Mouse (Mus musculus) adrenal gland, postnatal 10 days (tissue): Measurements from ENCODE around the gene Fam129c. TPM values are rescaled to one million over a fixed set of nuclear protein-coding genes. Genes with fewer than 3 reads are reported as not detected.

ENCODE experiments used
- DNase-seq: peaks from one replicate; pipeline ENCODE4 v3.0.0; 2021; ENCODE audit warnings: mixed read lengths
- total RNA-seq, 2 experiments: library from RNA; stranded (reverse); gene quantifications; 2 replicates each; pipeline ENCODE4 v1.2.3; 2021

Fam129c gene
- total RNA-seq, 2 experiments from 2014 or later, result 3.9 to 4.2 TPM

DNA sequence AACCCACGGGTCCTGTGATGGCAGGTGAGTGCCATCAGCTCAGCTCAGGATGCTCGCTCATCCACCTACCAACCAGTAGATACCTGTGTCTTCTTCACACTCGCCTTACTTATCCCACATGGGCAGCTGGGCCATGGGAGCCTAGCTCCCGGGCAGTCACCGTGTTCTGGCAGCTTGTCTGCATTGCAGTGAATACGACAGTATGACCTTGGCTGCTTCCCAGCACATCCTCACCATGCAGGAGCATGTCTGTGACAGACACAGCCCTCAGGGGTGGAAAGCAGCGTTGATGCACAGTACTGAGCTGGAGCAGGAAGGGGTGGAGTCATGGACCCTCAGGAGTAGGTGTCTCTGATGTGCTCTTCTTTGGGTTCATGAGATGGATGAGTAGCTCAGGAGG lies 23.0 kb upstream of the Fam129c start:
- DNase-seq, result peak; percentile 73

DNA sequence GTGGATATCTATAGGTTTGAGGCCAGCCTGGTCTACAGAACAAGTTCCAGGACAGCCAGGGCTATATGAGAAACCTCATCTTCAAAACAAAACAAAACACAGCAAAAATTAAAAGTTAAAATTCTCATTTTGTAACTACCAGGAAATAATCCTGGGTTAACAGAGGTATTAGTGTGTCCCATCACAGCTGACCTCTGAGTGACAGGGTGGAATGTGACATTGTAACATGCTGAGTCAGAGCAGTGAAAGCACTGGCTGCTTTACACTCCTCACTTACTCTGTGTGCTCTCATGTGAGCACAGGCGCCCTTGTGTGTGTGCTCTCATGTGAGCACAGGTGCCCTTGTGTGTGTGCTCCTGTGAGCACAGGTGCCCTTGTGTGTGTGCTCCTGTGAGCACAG lies 22.4 kb upstream of the Fam129c start:
- DNase-seq, result no peak

DNA sequence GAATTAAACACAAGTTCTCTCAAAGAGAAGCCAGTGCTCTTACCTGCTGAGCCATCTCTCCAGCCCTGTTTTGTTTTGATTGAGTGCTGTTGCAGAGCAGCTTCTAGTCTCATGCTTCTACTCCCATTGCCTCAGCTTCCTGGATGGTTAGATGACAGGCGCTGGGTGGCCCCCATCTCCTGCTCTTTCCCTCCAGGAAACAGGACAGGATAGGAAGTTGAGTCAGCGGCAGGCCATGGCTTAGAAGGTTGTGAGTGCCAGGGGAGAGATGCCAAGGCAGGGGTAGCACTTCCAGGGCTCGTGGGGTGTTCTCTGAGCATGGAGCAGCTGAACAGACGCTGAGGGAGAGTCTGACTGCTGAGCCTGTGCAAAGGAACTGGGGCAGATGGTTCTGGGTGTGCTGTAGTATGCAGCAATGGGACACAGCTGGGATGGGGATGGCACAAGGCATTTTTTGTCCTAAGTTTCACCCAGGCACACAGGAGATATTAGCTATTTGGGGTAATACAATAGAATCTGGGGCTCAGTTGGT lies 19.5 kb upstream of the Fam129c start:
- no peak for DNase-seq

DNA sequence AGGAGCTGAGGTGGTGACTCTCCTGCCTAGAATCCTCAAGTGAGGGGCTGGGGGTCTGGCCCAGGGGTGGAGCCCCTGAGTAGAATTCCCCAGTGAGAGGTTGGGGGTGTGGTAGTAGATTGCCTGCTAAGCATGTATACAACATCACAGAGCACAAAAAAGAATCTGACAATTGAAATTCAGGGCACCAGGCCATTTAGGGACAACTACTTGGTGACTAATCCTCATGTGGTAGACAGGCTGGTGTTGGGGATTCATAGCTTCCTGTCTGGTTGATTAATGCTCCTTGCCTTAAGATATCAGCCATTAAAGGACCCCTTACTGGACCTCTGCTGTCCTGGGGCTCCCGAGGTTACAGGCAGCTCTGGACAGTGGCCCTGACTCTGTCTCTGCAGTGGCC lies 18.4 kb upstream of the Fam129c start:
- no peak for DNase-seq

DNA sequence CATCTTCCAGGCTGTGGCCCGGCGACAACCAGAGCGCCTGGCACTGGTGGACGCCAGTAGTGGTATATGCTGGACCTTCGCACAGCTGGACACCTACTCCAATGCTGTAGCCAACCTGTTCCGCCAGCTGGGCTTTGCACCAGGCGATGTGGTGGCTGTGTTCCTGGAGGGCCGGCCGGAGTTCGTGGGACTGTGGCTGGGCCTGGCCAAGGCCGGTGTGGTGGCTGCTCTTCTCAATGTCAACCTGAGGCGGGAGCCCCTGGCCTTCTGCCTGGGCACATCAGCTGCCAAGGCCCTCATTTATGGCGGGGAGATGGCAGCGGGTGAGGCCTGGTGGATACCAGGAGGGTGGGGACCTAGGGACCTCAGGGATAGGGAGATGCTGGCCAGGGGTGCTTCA lies 18.0 kb upstream of the Fam129c start:
- DNase-seq, result peak; percentile 83

DNA sequence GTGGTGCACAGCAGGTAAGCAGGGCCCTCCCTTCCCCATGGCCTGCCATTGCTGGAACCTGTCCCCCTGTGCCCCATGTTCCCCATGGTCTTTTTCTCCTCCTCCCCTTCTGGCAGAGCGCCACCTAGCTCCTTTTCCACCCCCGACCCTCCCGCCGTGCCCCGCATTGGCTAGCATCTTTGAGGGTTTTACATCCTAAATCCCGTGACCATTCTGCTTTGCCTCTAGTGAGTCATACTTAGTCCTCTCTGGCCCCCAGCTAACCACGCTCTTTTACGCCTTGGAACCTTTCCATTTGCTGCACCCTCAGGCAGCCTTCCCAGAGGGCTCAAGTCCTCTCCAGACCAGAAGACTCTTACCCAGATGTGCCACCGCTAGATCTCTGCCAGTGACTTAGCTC lies 17.2 kb upstream of the Fam129c start:
- DNase-seq, result no peak

DNA sequence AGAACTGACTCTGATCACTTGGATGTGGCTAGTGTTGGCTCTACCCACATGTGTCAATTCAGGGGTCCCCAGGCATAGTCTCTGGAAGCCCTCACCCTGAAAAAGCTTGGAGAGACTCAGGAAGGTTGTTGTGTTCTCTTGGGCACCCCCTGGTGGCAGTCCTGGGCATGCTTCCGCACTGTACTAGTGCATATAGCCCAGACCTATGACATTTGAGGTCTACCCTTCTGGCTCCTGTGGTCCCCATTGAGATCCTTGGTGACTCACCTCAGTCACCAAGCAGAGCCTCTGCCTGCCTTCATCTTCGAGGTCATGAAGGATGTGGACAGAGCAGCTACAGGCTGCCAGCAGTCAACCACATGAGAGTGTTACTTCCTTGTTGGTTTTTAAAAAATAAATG lies 10.6 kb upstream of the Fam129c start:
- DNase-seq, result peak; percentile 68

DNA sequence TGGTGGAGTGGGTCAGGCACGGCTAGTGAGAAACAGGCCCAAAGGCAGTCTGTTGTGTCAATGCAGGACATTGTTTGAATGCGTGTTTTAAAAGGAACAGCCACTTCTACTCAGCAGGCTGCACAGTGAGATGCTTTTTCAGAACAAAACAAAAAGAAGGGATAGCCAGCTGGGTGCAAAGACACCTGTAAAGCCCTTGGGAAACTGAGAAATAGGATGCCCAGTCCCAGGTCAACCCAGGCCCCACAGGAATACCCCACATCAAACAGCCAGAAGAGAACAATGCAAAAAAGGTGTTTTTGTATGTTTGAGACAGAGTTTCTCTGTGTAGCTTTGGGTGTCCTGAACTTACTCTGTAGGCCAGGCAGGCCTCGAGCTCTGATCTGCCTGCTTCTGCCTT lies 8.7 kb upstream of the Fam129c start:
- DNase-seq, result no peak

DNA sequence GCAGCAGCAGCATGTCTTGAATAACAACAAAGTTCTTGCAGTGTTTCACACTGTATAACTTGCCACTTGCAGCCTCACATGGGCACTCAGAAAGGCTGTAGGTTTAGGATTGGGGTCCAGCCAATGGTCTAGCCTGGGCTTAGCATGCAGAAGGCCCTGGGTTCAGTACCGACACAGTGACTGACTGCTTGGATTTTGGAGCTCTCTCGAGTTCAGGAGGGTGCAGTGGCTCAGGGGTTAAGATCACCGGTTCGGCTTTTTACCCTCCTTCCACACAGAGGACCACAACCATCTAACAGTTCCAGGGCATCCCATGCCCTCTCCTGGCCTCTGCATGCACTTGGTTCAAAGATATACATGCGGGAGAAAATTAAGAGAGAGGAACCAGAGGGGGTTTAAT lies 6.4 kb upstream of the Fam129c start:
- DNase-seq, result no peak

DNA sequence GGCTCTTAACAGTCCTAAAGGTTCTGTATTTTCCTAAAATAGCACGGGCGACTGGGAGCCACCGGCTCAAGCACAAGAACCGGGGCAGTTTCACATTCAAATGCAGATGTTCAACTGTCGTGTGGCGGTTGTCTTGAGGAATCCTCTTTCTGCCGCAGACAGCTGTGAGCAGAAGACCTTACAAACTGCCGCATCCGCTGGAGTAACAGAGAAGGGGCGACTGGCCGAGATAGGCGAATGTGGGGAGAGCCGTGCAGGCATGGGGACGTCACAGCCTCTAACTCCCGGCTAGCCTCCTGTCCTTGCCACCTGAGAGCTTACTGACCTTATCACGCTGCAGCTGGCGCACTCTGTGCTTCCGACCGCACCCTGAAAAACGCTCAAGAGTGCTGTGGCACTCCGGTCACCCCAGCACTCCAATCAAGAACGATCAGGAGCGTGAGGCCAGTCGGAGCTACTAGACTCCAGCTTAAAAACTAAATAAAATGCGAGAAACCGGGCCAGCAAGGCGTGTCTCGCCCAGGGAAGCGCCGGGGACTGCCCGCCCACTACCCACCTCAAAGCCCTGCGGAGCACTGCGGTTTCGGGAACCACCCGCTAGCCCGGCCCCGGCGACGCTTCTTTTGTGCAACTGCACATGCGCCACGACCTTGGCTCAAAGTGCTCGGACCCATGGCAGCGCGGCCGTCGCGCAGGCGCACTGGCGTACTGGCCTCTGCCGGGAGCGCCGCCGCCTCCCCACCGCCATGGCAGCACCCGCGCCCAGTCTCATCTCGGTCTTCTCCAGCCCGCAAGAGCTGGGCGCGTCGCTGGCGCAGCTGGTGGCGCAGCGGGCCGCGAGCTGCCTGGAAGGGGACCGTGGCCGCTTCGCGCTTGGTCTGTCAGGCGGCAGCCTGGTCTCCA lies 5.7 kb upstream of the Fam129c start, which contains the start of gene Pgls:
Gene Pgls, plus strand, starts transcription at position 706 of the 903 bp plus-strand sequence.
- peak; percentile 98 for DNase-seq

DNA sequence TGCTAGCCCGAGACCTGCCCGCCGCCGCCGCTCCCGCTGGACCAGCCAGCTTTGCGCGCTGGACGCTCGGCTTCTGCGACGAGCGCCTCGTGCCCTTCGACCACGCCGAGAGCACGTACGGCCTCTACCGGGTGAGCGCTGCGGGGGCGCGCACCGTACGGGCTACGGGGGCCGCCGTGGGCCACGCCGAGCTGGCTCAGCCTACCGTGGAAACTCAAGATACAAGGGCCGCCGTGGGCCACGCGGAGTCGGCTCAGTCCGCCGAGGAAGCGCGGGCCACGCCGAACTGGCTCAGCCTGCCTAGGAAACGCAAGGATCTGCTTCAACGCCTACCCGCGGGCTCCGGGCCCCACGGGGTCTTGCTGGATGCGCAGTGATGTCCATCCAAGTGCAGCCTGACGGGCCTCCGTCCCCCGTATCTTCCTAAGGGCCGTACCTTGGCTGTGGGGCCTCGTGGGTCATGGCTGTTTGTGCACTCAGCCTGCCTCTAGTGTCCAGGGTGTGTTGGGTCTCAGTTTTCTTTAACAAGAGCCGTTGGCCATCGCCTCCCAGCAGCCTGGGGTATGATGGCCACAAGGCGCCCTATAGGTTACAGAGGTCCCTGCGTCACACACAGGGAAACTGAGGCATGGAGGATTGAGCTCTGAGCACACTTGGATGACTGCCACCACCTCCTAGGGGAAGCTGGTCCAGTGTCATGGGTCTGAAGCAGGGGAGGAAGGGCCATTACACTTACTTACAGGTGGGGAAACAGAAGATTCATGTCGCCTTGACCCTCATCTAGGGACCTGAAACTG lies 4.9 kb upstream of the Fam129c start:
- peak; percentile 85 for DNase-seq

DNA sequence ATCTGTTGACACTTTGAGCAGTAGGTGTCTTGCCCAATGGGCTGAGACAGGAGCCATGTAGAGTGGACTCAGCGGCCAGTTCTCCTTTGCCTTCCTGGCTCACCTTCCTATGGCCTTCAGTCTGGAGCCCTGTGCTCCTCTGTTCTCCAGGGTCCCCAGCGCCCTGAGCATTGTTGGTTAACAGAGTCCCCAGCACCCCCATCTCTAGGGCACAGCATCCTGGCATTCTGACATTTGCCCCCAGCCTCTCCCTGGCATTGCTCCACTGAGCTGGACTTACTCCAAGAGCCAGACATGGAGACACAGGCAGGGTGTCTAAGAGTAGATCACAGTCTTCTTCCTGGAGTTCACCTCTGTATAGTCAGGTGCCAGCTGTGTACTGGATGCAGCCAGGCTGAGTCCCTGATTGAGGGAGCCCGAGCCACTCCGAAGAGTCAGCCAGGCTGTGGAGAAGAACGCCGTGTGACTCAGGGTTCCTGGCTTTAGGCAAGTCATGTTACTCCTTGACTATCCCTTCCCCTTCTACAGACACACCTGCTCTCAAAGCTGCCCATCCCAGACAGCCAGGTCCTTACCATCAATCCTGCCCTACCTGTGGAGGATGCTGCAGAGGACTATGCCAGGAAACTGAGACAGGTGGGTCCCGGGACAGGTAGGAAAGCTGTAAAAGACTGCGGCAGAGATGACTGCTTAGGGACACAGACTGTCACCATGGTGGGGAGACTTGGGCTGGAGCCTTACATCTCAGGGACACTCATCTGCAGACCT lies 3.7 kb upstream of the Fam129c start:
- peak; percentile 55 for DNase-seq

DNA sequence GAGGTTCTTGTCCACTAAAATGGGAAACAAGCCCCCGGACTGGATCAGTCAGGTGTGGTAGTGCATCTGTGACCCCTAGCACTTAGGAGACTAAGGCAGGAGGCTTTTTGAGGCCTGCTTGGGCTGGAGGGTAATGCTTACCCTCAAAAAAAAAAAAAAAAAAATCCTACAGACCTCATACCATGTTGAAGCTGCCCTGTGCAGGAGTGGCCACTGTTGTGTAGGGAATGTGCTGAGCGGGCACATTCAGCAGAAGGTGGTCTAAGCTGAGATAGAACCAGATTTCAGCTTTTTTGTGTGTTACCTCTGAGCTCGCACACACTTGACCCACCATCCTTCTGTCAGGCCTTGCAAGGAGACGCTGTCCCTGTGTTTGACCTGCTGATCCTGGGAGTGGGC lies 3.1 kb upstream of the Fam129c start:
- no peak for DNase-seq

DNA sequence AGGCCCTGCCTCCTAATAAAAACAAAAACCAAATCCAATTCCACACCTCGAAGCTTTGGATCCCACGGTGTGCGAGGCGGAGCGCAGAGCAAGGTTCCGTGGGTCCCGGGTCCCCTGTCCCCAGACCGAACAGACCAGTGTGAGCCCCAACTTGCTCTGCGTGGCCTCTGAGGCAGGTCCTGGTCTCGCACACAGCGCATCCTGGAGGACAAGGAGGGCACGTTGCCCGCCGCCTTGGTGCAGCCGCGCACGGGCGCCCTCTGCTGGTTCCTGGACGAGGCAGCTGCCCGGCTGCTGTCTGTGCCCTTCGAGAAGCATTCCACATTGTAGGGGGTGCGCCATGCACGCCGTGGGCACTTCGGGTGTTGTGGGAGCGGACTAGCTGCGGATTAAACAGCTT lies 1.6 kb upstream of the Fam129c start:
- DNase-seq, result peak; percentile 95

DNA sequence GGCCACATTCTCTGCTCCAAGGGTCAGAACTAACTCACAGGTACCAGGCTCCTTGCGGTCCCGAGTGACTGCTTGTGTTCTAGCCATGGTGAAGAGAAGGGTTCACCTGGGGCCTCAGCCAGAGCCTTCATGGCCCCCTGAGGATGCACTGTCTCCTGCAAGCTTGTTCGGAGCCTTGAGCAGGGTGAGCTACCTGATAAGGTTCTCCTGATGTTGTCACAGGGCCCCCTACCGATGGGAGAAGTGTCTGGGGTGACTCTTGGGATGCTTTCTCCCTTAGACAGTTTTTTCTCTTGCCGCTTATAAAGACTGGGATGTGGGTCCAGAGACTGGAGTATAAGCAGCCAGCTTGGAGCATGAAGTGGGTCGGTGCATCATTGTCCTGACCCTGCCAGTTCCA lies 1.1 kb upstream of the Fam129c start:
- no peak for DNase-seq

DNA sequence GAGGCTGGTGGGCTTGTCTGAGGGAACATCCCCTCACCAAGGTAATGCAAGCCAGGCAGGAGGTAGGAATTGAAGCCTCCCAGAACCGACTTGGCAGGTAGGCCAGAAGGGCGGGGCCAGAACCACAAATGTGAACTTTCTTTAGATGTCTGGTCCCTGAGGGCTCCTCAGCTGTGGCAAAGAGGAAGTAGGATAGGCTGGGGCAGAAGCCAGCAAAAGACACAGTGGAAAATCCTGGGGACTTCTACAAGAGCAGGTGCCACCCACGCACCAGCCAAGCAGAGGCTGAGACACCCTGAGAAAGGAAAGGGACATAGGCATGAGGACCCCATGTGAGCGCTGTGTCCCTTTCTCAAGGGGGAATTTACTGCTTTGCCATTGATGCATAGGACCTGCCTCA lies 650 bp upstream of the Fam129c start:
- DNase-seq, result no peak

DNA sequence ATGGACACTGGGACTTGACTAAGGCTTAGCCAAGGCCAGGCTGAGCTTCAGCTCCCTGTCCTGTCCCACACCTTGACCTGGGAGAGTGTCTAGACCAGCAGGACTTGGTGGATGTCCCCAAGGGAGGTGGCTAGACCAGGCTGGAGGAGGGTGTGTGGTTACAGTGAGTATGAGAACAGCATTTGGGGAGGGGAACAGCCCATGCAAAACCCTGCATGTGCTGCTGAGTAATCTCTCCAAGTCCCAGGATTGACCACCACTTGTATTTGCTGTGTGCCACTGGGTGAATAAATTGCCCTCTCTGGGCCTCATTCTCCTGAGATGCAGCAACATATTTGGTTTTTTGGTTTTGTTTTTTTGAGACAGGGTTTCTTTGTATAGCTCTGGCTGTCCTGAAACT lies 927 bp downstream of the Fam129c start:
- no peak for DNase-seq

DNA sequence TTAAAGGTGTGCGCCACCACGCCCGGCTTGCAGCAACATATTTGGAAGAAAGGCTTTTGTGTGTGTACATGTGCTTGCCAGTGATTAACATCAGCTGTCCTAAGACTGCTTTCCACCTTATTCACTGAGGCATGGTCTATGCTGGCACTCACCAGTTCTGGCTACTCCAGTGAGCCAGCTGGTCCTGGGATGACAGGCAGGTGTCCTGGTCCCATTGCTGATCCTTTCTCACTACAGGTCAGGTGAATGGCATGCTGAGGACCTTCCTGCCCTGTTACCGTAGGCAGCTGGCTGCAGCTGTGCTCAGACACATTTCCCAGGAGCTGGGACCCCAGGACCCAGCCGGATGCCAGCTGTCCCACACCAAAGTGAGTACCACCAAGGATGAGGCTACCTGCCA lies 1.4 kb downstream of the Fam129c start:
- DNase-seq, result no peak

DNA sequence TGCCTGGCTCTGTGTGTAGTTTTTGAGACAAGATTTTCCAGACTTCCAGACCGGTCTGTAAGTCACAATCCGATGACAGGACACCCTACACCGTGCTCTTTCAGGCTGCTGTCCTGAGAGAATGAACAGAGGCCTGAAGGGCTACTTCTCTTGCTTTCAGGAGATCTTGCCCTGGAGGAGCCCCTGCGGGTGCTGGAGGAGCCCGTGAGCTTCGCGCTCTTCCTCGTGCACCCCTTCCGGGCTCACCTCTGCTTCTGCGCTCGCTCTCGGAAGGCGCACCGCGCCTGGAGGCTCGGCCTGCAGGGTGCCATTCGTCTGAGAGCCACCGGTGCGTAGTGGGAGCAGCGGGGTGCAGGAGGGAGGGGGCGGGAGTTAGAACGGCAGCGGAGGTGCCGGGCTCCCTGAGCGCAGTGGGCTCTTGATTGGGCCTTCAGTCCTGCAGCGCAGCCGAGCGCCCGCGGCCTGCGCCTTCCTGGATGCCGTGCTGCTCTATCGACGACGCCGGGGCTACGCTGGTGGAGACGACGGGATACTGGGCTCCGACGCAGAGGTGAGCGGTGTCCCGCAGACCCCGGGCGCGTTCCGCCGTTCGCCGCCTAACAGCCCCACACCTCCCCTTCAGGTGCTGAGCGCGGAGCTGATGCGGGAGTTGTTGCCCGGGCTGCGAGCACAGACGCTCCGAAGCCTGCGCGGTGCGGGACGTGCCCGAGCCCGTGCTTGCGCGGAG lies 4.7 kb downstream of the Fam129c start:
- no peak for DNase-seq

DNA sequence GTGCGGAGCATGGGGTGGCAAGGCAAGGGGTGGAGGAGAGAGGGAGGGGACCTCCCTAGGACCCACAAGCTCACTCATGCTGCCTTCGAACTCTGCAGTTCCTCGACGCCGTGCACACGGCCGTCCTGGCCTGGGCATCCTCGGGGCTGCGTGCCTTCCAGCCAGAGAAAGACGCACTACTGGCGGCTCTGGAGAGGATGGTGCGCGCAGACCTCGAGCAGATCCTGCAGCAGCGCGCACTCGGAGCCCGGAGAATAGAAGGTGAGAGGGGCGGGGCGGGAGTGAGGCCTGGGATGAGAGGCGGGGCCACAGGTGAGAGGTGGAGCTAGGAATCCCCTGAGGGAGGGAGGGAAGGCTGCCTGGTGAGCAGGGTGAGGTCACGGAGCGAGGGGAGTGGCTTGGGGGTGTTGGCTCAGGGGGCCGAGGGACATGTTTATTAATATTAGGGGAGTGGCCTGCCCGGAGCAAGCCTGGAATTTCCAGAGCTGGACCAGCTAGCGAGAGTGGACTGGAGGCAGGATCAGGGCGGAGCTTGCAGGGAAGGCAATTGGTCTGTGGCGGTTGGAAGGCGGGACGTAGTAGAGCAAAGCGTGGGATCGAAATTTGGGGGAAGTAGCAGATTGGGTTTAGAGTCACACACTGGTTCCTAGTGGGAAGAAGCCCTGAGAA lies 5.4 kb downstream of the Fam129c start:
- peak; percentile 77 for DNase-seq

DNA sequence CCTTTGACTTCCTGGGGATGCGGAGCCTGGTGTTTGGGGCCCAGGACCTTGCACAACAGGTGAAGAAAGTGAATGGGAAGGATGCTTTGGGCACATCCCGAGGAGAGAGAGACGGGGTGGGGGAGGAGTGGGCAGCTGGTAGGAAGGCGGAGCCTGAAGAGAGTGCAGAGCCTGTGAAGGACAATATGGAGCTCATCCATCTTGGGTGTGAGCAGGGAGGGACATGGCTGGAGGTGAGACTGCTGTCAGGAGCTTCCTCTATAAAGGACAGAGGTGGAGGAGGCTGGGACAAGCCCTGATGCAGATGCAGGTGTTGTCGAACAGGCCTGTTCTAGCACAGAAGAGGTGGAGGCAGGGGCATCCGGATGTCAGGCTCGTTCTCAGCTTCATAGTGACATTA lies 6.6 kb downstream of the Fam129c start:
- no peak for DNase-seq
